Mouse (Mus musculus): ENCODE results near the gene Ano4.

GRCm38 (mm10) chr10:88950297-88950653 is 394.3 kb downstream of the Ano4 start:
- TF ChIP-seq NANOG (IDR thresholded peaks at IDR 0.05; ENCODE audit: borderline replicate concordance, low read length) (no peak), CTCF (conservative IDR thresholded peaks at IDR 0.05; ENCODE audit: low read length) (no peak)
